Mouse (Mus musculus): ENCODE measurements around the gene Atxn1l.

The Atxn1l gene

GRCm38 (mm10) chr8:109725106-109725505, 12.4 kb downstream of the Atxn1l start:
- no peak for DNase-seq

- no peak for DNase-seq
Observed at GRCm38 (mm10) chr8:109714961-109715360, 22.6 kb downstream of the Atxn1l start.

- no peak for DNase-seq
Observed at GRCm38 (mm10) chr8:109712521-109712920, 25.0 kb downstream of the Atxn1l start.

DNA sequence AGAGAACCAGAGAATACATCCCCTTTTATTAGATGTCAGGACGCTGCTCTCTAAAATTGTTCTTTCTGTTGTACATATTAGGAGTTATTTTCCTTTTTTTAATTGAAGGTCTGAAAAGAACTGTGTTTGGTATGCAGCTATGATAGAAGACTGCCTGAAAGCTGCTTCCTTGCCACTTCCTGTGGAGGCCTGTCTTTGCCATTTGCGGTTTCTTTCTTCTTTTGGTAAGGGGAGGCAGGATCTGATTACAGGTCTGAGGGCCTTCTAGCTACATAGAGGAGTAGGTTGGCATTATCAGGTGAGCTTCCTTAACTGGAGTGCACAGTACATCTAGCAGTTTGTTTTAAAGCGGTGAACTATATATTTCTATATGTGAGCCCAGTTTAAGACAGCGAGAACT, 29.6 kb downstream of the Atxn1l start:
- no peak for DNase-seq

GRCm38 (mm10) chr8:109706874-109707237, 30.7 kb downstream of the Atxn1l start:
- peak; percentile 76 for DNase-seq

- DNase-seq: peak; percentile 63
Observed at GRCm38 (mm10) chr8:109706076-109706873, 31.3 kb downstream of the Atxn1l start.

DNA sequence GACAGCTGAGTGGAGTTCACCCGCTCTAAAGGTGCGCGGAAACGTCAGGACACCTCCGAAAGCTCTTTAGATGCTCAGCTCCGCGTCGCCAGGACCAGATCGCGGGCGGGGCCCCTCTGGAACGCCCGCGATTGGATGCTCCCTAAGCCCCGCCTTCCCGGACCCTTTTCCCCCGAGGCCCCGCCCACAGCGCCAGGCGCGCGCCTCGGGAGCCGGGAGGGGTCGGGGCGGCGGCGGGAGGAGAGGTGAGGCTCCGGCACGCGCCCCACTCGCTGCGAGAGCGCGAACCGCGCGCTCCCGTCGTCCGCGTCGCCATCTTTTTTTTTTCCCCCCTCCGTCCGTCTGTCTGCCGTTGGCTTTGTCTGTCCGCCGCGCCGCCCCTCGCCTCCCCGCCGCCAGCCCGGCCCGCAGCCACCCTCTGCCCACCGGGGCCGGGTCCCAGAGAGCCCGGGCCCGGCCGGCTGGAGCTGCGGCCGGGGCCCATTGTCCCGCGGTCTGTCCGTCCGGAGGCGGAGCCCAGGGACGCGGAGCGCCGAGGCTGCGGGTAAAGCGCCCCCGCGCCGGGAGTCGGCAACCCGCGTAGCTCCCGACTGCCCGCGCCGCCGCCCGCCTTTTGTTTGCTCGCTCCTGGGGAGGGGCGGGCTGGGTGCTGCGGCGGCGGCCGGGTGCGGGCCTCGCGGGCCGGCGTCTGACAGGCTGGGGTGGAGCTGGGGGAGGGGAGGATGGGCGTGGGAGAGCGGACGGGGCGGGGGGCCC, 32.0 kb downstream of the Atxn1l start, which contains the start of gene Zfp821:
Gene Zfp821, plus strand, starts transcription at position 227 of the 756 bp plus-strand sequence.
- DNase-seq: peak; percentile 97

DNA sequence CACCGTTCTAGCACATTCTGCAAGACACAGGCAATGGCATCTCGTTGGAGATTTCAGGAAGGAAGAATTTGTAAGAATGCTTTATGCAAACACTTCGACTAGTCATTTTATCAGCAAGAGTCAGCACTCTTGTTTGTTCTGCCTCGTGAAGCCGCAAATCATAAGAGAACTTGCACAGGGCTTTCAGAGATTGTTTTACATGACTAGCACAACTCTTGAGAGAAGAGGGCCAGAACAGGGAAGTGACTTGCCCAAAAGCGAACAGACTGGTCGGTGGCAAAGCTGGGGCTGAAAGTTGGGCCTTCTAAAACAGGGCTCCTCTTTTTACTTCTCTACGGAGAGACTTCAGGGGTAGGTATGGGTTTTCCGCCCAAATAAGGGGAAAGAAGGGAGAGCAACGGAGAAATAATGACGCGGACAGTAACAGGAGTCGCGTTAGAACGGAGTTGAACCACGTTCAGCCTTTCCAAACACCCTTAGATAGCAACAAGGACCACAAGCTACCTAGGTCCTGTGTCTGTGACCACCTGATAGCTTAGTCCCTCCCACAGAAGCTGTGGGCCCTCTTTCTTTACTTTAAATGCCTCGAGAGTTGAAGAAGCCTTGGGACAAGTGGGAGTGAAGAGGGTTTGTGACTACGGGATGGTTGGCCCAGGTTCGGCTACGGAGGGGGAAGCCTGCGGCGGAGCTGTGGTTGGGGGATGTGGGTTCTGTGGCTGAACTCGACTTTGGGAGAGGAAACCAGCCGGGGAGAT, 32.8 kb downstream of the Atxn1l start:
- no peak for DNase-seq

- no peak for DNase-seq
Observed at GRCm38 (mm10) chr8:109698477-109698876, 39.1 kb downstream of the Atxn1l start.

DNA sequence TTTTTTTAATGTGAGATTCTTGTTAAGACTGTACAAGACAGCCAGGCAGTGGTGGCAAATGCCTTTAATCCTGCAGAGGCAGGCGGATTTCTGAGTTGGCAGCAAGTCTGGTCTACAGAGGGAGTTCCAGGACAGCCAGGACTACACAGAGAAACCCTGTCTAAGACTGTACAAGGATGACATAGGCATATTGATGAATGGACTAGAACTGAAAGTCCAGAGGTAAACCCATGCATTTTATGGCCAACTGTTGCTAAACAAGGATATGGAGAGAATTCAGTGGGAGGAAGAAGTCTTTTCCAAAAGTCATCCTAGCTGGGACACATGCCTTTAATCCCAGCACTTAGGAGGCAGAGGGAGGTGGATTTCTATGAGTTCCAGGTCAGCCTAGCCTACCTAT, 39.8 kb downstream of the Atxn1l start:
- DNase-seq: no peak

DNA sequence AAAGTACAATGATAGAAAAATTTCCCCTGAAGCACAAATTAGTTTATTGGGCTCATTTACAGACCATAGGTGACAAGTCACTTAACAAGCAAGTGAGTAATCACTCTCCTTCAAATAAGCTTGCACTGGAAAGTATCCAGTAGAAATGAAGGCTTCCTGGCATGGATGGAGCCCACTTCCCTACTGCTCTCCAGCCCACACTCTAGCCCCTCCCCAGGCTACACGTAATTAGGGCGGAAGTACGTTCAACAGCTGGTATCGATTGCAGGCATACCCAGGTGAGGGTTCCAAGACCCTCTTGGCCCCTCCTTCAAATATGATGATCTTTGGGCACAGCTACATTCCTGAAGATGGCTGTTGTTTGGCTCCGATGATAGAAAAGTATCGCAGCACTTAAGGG, 43.4 kb downstream of the Atxn1l start:
- peak; percentile 55 for DNase-seq

- DNase-seq: peak; percentile 97
Observed at GRCm38 (mm10) chr8:109693146-109693900, 44.2 kb downstream of the Atxn1l start, which contains the start of gene Ist1. Ist1 (minus strand) TSS chr8:109693260.

- no peak for DNase-seq
Observed at GRCm38 (mm10) chr8:109692443-109693145, 44.9 kb downstream of the Atxn1l start.

- DNase-seq: peak; percentile 42
Observed at GRCm38 (mm10) chr8:109691769-109692168, 45.8 kb downstream of the Atxn1l start.

GRCm38 (mm10) chr8:109687248-109687647, 50.3 kb downstream of the Atxn1l start:
- no peak for DNase-seq

DNA sequence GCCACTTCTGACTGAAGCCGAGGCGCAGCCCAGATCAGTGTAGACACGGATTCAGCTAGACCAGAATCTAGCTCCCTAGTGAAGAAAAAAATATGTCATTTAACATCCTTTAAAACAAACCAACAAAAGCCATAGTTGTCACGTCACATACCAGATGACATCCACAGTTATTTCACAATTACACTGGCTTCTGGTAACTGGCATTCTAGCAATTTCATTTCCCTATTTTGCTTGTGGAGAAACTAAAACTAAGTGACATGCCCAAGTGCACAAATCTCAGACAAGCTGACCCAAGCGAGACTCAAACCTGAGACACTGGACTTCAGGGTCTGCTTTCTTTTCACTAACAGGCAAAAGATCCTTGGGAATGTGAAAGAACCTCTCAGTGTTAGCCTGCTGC, 55.4 kb downstream of the Atxn1l start:
- no peak for DNase-seq

GRCm38 (mm10) chr8:109681535-109681934, 56.0 kb downstream of the Atxn1l start:
- no peak for DNase-seq
